Mouse (Mus musculus): Measurements from ENCODE around the gene Ankrd54. TPM values are rescaled to one million over a fixed set of nuclear protein-coding genes. Genes with fewer than 3 reads are reported as not detected.
"Not testable (repeated sequence)": the region's sequence is repeated elsewhere in the genome, so short reads cannot be mapped to it uniquely, and the experiment has no call there.

The Ankrd54 gene
- polyA plus RNA-seq, 1 experiment from 2014 or later: 61.0 TPM

- not testable (repeated sequence) for ATAC-seq (replicated peaks); H3K27me3 ChIP-seq (replicated peaks); H3K4me3 ChIP-seq; H3K9me3 ChIP-seq; H3K36me3 ChIP-seq (replicated peaks); H3K27ac ChIP-seq; H3K9ac ChIP-seq; H3K4me2 ChIP-seq
- WGBS: 89% methylated on average over 5 of the region's 5 CpGs
- peaks cover 46% of the 10 kb centered on the region for H3K4me1 ChIP-seq
Measured at GRCm38 (mm10) chr15:79031908-79032307, 30.8 kb downstream of the Ankrd54 start.

- Histone ChIP-seq H3K27me3 (replicated peaks) (no peaks in the 10 kb centered on the region), H3K36me3 (replicated peaks) (no peaks in the 10 kb centered on the region), H3K4me1 (peaks cover 51% of the 10 kb centered on the region), H3K4me2 (peak overlapping the region; percentile 89), H3K27ac (peak overlapping the region; percentile 67; the same call in 1 of the 2 replicates), H3K9me3 (no peaks in the 10 kb centered on the region), H3K9ac (peak overlapping the region; percentile 48), H3K4me3 (peak overlapping the region; percentile 85)
- 1% methylated on average over 52 of the region's 52 CpGs for WGBS
- ATAC-seq (replicated peaks): peak; percentile 72
Measured at GRCm38 (mm10) chr15:79030551-79031435, 31.9 kb downstream of the Ankrd54 start.

GRCm38 (mm10) chr15:79029519-79030241 lies 33.0 kb downstream of the Ankrd54 start:
- Histone ChIP-seq H3K4me3 (peak overlapping the region; percentile 85), H3K27me3 (replicated peaks) (no peaks in the 10 kb centered on the region), H3K9ac (peak overlapping the region; percentile 97), H3K9me3 (no peaks in the 10 kb centered on the region), H3K4me1 (peaks cover 57% of the 10 kb centered on the region), H3K36me3 (replicated peaks) (no peaks in the 10 kb centered on the region), H3K27ac (peak overlapping the region; percentile 38; the same call in 1 of the 2 replicates), H3K4me2 (peak overlapping the region; percentile 89)
- no peak for ATAC-seq (replicated peaks)
- WGBS: 7% methylated on average over 11 of the region's 11 CpGs

DNA sequence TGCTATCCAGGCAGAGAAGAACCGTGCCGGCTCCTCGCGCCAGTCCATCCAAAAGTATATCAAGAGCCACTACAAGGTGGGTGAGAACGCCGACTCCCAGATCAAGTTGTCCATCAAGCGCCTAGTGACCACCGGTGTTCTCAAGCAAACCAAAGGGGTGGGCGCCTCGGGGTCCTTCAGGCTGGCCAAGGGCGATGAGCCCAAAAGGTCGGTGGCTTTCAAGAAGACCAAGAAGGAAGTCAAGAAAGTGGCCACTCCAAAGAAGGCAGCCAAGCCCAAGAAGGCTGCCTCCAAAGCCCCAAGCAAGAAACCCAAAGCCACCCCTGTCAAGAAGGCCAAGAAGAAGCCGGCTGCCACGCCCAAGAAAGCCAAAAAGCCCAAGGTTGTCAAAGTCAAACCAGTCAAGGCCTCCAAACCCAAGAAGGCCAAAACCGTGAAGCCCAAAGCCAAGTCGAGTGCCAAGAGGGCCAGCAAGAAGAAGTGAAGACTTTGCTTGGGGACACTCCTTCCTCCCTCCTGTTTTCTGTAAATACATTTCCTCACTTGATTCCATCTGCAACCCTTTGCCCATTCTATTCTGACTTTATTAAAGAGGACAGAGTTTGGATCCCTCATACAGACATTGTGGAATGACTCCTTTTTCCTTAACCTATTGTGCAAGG lies 33.7 kb downstream of the Ankrd54 start:
- WGBS: 22% methylated on average over 16 of the region's 16 CpGs
- H3K27ac ChIP-seq: peak overlapping the region; percentile 90
- H3K36me3 ChIP-seq (replicated peaks): no peaks in the 10 kb centered on the region
- peak overlapping the region; percentile 85 for H3K4me3 ChIP-seq
- no peaks in the 10 kb centered on the region for H3K27me3 ChIP-seq (replicated peaks)
- H3K9me3 ChIP-seq: no peaks in the 10 kb centered on the region
- peaks cover 57% of the 10 kb centered on the region for H3K4me1 ChIP-seq
- peak overlapping the region; percentile 97 for H3K9ac ChIP-seq
- H3K4me2 ChIP-seq: peak overlapping the region; percentile 89
- ATAC-seq (replicated peaks): no peak; the same call in 1 of the 2 replicates

DNA sequence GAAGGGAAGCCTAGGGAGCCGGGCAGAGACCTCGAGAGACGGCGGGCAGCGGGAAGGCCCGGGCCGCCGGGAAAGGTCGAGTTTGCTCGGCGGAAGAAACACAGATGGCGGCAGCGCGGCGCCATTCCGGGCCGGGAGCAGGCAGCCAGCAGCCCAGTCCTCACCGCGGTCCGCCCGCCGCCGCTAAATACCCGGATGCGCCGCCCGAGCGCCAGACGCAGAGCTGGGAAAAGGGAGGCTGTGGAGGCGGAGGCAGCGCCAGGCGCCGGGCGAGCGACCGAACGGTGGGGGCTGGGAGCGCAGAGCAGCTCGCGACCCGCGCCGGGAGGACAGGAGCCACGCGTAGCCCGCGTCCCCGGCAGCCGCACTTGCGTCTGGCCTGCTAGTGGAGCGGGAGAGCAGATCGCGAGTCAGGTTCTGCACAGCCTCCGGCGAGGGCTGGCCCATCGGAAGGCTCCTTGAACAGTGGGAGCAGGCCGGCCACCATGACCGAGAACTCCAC lies 34.4 kb downstream of the Ankrd54 start, which contains the start of gene H1f0:
Gene H1f0 (plus strand): TSS at position 214 of the 502 bp plus-strand sequence.
- no peaks in the 10 kb centered on the region for H3K27me3 ChIP-seq (replicated peaks)
- H3K9me3 ChIP-seq: no peaks in the 10 kb centered on the region
- WGBS: under 1% methylated on average over 55 of the region's 58 CpGs
- peak within 1 kb of the TSS; percentile 97 for H3K9ac ChIP-seq
- H3K36me3 ChIP-seq (replicated peaks): no peaks in the 10 kb centered on the region
- ATAC-seq (replicated peaks): peak; percentile 85
- peaks cover 57% of the 10 kb centered on the region for H3K4me1 ChIP-seq
- H3K4me3 ChIP-seq: peak within 1 kb of the TSS; percentile 85
- peak within 1 kb of the TSS; percentile 89 for H3K4me2 ChIP-seq
- H3K27ac ChIP-seq: peak within 1 kb of the TSS; percentile 90

- peak; percentile 41 for ATAC-seq (replicated peaks)
- Histone ChIP-seq H3K9me3 (no peaks in the 10 kb centered on the region), H3K4me3 (peak overlapping the region; percentile 85), H3K4me1 (peaks cover 55% of the 10 kb centered on the region), H3K27ac (peak overlapping the region; percentile 90), H3K36me3 (replicated peaks) (no peaks in the 10 kb centered on the region), H3K9ac (peak overlapping the region; percentile 97), H3K4me2 (peak overlapping the region; percentile 89), H3K27me3 (replicated peaks) (no peaks in the 10 kb centered on the region)
- 6% methylated on average over 40 of the region's 46 CpGs for WGBS
Measured at GRCm38 (mm10) chr15:79027291-79028205, 35.1 kb downstream of the Ankrd54 start.

- Histone ChIP-seq H3K9me3 (no peaks in the 10 kb centered on the region), H3K27ac (no peak overlapping the region), H3K27me3 (replicated peaks) (no peaks in the 10 kb centered on the region), H3K9ac (no peak overlapping the region), H3K4me3 (peak overlapping the region; percentile 85; the same call in 1 of the 2 replicates), H3K36me3 (replicated peaks) (no peaks in the 10 kb centered on the region), H3K4me1 (peaks cover 52% of the 10 kb centered on the region), H3K4me2 (peak overlapping the region; percentile 89)
- WGBS: 44% methylated on average over 14 of the region's 14 CpGs
- no peak for ATAC-seq (replicated peaks)
Measured at GRCm38 (mm10) chr15:79026511-79027290, 36.0 kb downstream of the Ankrd54 start.

DNA sequence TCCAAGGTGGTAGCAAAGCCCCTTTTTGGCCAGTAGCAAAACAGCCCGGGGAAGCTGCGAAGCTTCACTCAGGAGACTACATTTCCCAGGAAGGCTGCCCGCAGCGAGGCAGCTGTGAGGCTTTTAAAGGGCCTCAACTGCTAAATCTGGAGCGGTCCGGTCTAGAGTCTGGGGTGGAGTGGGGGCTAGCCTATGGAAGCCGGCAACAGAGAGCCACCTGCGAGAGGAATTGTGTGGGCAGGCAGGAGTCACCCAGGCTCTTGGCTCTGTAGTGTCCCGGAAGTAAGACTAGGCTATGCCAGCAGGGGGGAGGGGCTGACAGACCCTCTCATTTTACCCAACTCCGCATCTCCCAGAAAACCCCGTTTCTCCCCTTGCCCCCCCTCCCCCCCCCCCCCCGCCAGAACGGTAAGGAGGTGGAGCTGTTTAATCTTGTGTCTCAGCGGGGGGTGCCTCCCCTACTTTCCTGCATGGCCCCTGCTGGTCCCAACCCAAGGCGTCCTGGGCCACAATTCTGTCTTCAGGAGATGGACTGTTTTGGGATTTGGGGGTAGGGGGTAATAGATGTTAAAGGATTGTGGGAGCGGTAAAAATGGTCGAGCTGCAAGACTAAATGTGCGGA lies 36.9 kb downstream of the Ankrd54 start:
- Histone ChIP-seq H3K9me3 (no peaks in the 10 kb centered on the region), H3K36me3 (replicated peaks) (no peaks in the 10 kb centered on the region), H3K27me3 (replicated peaks) (no peaks in the 10 kb centered on the region), H3K4me1 (peaks cover 44% of the 10 kb centered on the region), H3K9ac (no peak overlapping the region), H3K4me2 (peak overlapping the region; percentile 35), H3K4me3 (0 out of 2 replicates have a peak overlapping the region, but pooled peaks have one; percentile 11), H3K27ac (no peak overlapping the region)
- ATAC-seq (replicated peaks): no peak
- 12% methylated on average over 15 of the region's 18 CpGs for WGBS

GRCm38 (mm10) chr15:79023366-79023765 lies 39.3 kb downstream of the Ankrd54 start:
- H3K9ac ChIP-seq: no peak overlapping the region
- H3K36me3 ChIP-seq (replicated peaks): no peaks in the 10 kb centered on the region
- H3K27ac ChIP-seq: no peak overlapping the region
- no peak for ATAC-seq (replicated peaks)
- no peaks in the 10 kb centered on the region for H3K27me3 ChIP-seq (replicated peaks)
- no peak overlapping the region for H3K4me2 ChIP-seq
- H3K4me3 ChIP-seq: no peak overlapping the region
- 80% methylated on average over 1 of the region's 1 CpGs for WGBS
- H3K9me3 ChIP-seq: no peaks in the 10 kb centered on the region
- peaks cover 22% of the 10 kb centered on the region for H3K4me1 ChIP-seq

- no peak overlapping the region for H3K4me2 ChIP-seq
- H3K4me3 ChIP-seq: no peak overlapping the region
- H3K36me3 ChIP-seq (replicated peaks): no peaks in the 10 kb centered on the region
- no peak for ATAC-seq (replicated peaks)
- no peaks in the 10 kb centered on the region for H3K9me3 ChIP-seq
- no peaks in the 10 kb centered on the region for H3K27me3 ChIP-seq (replicated peaks)
- H3K27ac ChIP-seq: no peak overlapping the region
- H3K4me1 ChIP-seq: peaks cover 20% of the 10 kb centered on the region
- H3K9ac ChIP-seq: no peak overlapping the region
- WGBS: 73% methylated on average over 10 of the region's 10 CpGs
Measured at GRCm38 (mm10) chr15:79022671-79023230, 39.9 kb downstream of the Ankrd54 start.

All from midbrain, embryonic 15.5 days (tissue).